Mouse (Mus musculus) gastrocnemius, postnatal 14 days (tissue): ENCODE data around the gene Snx29. TPM values are rescaled to one million over a fixed set of nuclear protein-coding genes. Genes with fewer than 3 reads are reported as not detected.
"Not testable (repeated sequence)": the region's sequence is repeated elsewhere in the genome, so short reads cannot be mapped to it uniquely, and the experiment has no call there.

Experiments used
- DNase-seq: peaks from one replicate; pipeline ENCODE4 v3.0.0; 2021; ENCODE audit warnings: mixed read lengths
- intact Hi-C: fragments of 180-260 bp; cut with DNase I; formaldehyde crosslinking; loops from one replicate; pipeline ENCODE4 v1.15.1; 2025; ENCODE audit warnings: low total_unique reads
- total RNA-seq, 2 experiments: library from RNA; stranded (reverse); gene quantifications; 2 replicates each; pipeline ENCODE4 v1.2.3; 2021

Gene Snx29
- total RNA-seq, 2 experiments from 2014 or later, result 8.4 to 9.5 TPM

- no peak for DNase-seq
- intact Hi-C loops, result no loop called here
These were observed 244.9 kb downstream of the Snx29 start for GRCm38 (mm10) chr16:11567594-11567993.

GRCm38 (mm10) chr16:11568095-11568494, 245.4 kb downstream of the Snx29 start:
- intact Hi-C loops, result no loop called here
- DNase-seq, result peak; percentile 38

GRCm38 (mm10) chr16:11568601-11569000, 245.9 kb downstream of the Snx29 start:
- no peak for DNase-seq
- intact Hi-C loops, result no loop called here

- DNase-seq, result no peak
- intact Hi-C loops, result no loop called here
These were observed 246.4 kb downstream of the Snx29 start for GRCm38 (mm10) chr16:11569127-11569526.

GRCm38 (mm10) chr16:11570072-11570471, 247.4 kb downstream of the Snx29 start:
- no peak for DNase-seq
- intact Hi-C loops, result no loop called here

GRCm38 (mm10) chr16:11574517-11574916, 251.8 kb downstream of the Snx29 start:
- no peak for DNase-seq
- intact Hi-C loops, result no loop called here

- DNase-seq, intact Hi-C loops: not testable (repeated sequence)
These were observed 253.0 kb downstream of the Snx29 start for GRCm38 (mm10) chr16:11575733-11576132.

GRCm38 (mm10) chr16:11577541-11578255, 255.0 kb downstream of the Snx29 start:
- no peak for DNase-seq
- intact Hi-C loops, result no loop called here

GRCm38 (mm10) chr16:11579676-11580098, 257.0 kb downstream of the Snx29 start:
- intact Hi-C loops, result no loop called here
- peak; percentile 19 for DNase-seq

- no peak for DNase-seq
- intact Hi-C loops, result no loop called here
These were observed 261.4 kb downstream of the Snx29 start for GRCm38 (mm10) chr16:11583941-11584639.

- DNase-seq, result no peak
- intact Hi-C loops, result no loop called here
These were observed 266.0 kb downstream of the Snx29 start for GRCm38 (mm10) chr16:11588689-11589088.

- DNase-seq, result no peak
- intact Hi-C loops, result no loop called here
These were observed 266.6 kb downstream of the Snx29 start for GRCm38 (mm10) chr16:11589336-11589735.

GRCm38 (mm10) chr16:11589782-11590695, 267.3 kb downstream of the Snx29 start:
- no peak for DNase-seq
- intact Hi-C loops, result no loop called here

- intact Hi-C loops, result no loop called here
- no peak for DNase-seq
These were observed 273.9 kb downstream of the Snx29 start for GRCm38 (mm10) chr16:11596599-11596998.

GRCm38 (mm10) chr16:11597769-11598168, 275.1 kb downstream of the Snx29 start:
- intact Hi-C loops, result no loop called here
- DNase-seq, result no peak

- no peak for DNase-seq
- intact Hi-C loops, result no loop called here
These were observed 276.8 kb downstream of the Snx29 start for GRCm38 (mm10) chr16:11599523-11599922.

- no peak for DNase-seq
- intact Hi-C loops, result loop anchor here (5.0 kb wide), 1 partner anchor 134 kb away; no protein-coding TSS in a partner anchor
These were observed 278.8 kb downstream of the Snx29 start for GRCm38 (mm10) chr16:11601336-11602082.

GRCm38 (mm10) chr16:11603667-11604422, 281.1 kb downstream of the Snx29 start:
- peak; percentile 20 for DNase-seq
- intact Hi-C loops, result loop anchor here (5.0 kb wide), 1 partner anchor 137 kb away; no protein-coding TSS in a partner anchor
